Mouse (Mus musculus): ENCODE data around the gene Mpp2. TPM values are rescaled to one million over a fixed set of nuclear protein-coding genes. Genes with fewer than 3 reads are reported as not detected.

The Mpp2 gene
- total RNA-seq, 2 experiments from 2014 or later = 146 to 157 TPM

DNA sequence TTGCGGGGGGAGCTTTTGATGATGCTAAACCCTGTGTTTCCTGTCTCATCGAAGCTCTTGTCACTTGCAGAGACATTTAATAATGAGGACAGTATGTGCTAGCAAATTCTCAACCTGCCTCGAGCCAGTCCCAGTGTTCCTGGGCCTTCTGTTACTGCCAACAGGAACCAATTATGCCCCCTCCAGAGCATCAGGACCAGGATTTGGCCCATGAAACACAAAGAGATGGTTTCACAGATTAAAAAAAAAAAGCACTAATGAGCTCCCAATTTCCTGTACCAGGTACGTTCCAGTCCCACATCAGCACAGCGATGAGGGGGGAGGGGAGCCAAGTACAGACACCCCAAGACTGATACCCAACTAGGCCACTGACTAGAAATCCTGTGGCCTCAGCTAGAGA lies 67.1 kb downstream of the Mpp2 start:
- no peak for DNase-seq (ENCODE audit: extremely low spot score in 1 of 2, low spot score in 2 of 2)
- no peak for TF ChIP-seq CTCF (IDR thresholded peaks at IDR 0.05)
- no peak overlapping the region for H3K4me3 ChIP-seq
- intact Hi-C loops (cut with DNase I) = no loop called here
- H3K27ac ChIP-seq = no peak overlapping the region

DNA sequence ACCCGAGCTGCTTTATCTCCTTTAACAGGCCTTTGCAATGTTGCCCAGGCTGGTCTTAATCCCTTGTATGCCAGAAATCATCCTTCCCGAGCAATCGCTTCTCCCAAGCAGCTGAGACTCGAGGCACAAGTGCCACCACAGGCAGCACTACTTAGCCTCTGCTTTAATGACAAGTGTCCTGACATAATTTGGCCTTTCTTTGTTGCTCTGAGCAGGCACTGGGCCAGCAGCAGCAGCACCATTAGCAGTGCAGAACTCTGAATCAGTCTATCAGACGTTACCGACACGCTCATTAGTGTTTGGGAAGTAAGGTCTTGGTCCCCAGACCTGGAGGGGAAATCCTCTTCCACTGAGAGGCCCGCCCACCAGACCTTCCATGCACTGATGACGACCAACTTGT lies 68.6 kb downstream of the Mpp2 start:
- H3K4me3 ChIP-seq = no peak overlapping the region
- TF ChIP-seq CTCF (IDR thresholded peaks at IDR 0.05) = no peak
- no peak for DNase-seq (ENCODE audit: extremely low spot score in 1 of 2, low spot score in 2 of 2)
- intact Hi-C loops (cut with DNase I) = no loop called here
- no peak overlapping the region for H3K27ac ChIP-seq

DNA sequence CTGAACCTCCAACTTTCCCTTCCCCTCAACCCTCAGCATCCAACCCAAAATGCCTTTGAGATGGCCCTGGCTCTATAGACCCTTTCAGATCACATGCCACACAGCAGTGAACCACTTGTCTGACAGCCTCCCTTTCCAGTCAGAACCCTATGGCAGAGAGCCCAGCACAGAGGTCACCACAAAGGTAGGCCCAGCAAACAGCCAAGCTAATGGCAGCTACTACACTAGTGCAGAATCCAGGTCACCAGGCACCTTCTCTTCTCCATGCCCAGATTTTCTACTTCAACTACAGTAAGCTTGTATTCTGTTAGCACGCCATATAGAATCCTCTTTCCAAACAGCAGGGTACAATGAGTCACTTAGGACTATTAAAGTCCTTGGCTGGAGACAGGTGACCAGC lies 72.2 kb downstream of the Mpp2 start:
- H3K27ac ChIP-seq = no peak overlapping the region
- DNase-seq (ENCODE audit: extremely low spot score in 1 of 2, low spot score in 2 of 2) = no peak
- TF ChIP-seq CTCF (IDR thresholded peaks at IDR 0.05) = no peak
- no peak overlapping the region for H3K4me3 ChIP-seq
- intact Hi-C loops (cut with DNase I) = no loop called here

DNA sequence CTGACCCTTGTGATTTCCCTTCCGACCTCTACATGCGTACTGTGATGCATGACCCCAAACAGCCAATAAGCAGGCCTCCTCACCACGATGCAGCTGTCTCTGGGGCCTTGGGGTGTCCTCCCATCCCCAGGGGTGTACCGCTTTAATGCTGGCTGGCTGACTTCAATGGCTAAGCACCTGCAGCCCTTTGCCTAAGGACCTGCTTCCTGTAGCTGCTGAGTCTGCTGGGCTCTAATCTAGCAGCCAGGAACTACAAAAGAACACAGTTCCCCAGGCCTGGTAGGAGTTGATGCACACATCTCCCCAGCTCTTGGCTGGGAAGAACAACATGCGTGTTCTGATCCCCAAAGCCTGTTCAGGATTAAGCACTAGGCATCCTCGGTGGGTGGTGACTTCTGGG lies 72.8 kb downstream of the Mpp2 start:
- no peak for DNase-seq (ENCODE audit: extremely low spot score in 1 of 2, low spot score in 2 of 2)

DNA sequence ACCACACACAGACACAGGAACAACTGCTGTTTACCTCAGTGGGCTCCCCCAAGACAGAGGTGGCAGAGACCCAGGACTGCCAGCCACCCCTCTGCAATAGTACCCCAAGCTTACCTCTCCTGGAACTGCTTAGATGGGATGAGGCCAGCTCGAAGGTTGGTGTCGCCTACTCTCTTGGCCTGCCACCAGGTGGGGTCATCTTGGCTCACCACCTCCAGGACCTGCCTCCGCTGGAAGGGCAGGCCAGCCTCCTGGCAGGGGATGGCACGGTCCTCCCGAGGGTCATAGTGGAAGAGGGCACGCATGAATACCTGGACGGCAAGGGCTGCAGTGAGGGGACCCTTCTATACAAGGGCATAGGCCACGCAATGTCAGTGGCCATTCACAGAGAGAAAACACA lies 75.1 kb downstream of the Mpp2 start:
- intact Hi-C loops (cut with DNase I) = no loop called here
- Histone ChIP-seq H3K27ac (no peak overlapping the region), H3K4me3 (no peak overlapping the region)
- no peak for DNase-seq (ENCODE audit: extremely low spot score in 1 of 2, low spot score in 2 of 2)
- no peak for TF ChIP-seq CTCF (IDR thresholded peaks at IDR 0.05)

More for the DNA sequence above, 72.8 kb downstream of the Mpp2 start:
- Histone ChIP-seq H3K27ac (no peak overlapping the region), H3K4me3 (no peak overlapping the region)
- intact Hi-C loops (cut with DNase I) = no loop called here
- no peak for TF ChIP-seq CTCF (IDR thresholded peaks at IDR 0.05)

DNA sequence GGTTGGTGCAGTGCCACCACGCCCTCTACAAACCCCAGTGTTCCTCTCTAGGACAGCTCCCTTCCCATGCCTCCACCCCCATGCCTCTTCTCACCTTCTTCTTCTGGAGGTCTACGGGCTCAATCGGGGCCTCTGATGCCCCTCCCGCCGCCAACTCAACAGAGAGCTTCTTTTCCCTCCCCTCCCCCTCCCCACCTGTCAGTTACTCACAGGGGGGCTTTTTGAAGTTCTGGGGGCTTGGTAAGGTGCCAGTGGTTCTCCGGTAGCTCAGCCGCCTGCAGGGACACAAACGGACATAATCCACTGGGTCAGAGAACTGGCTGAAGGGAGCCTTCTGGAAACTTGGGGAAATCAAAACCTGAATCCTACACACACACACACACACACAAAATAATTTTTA lies 76.8 kb downstream of the Mpp2 start:
- no peak for DNase-seq (ENCODE audit: extremely low spot score in 1 of 2, low spot score in 2 of 2)
- intact Hi-C loops (cut with DNase I) = no loop called here
- TF ChIP-seq CTCF (IDR thresholded peaks at IDR 0.05) = no peak
- H3K4me3 ChIP-seq = no peak overlapping the region
- no peak overlapping the region for H3K27ac ChIP-seq

DNA sequence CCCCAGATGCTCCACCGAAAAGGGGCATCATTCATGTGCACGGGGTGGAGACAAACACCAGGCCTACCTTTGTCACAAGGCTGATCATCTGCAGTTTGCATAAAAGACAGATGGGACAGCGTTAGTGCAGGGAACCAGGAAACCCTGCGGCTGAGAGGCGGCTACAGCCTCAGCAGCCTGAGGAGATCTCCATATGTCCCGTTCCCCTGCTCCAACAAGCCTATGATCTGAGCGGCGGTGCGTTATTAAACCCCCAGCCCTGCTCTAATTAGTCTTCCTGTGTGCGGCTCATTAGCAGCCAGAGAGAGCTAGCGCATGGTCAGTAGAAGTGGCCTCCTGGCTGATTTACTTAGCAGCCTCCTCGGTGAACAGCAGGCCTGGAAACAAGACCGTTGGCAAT lies 78.2 kb downstream of the Mpp2 start:
- intact Hi-C loops (cut with DNase I) = no loop called here

DNA sequence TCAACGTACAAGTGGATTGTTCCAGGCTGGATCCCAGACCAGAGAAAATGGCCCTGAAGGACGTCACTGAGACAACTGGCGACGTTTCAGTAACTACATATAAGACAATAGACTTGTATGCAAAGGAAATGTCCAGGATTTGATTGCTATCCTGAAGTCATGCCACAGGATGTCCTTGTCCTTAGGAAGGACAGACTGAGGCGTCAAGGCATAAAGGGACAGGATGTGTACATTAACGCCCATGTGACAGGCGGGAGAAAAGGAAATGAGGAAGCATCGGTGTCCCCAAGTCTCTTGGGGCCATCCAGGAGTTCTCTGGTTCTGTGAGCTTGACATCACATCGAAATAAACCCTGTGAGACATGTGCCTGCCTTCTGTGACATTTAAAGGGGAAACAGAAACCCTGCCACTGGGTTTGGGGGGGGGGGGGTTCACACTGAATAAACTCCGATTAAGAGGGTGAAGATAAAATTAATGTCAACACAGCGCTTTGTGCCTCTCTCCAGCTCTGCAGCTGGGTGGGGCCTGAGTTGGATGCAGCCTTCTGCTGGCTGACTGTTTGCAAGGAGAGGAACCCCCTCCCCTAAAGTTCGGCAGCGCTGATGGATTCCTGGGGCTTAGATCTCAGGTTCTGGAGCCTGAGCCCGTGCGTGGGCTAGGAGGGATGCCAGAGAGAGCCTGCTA lies 79.2 kb downstream of the Mpp2 start:
- Histone ChIP-seq H3K27ac (no peak overlapping the region; the same call in 1 of the 2 replicates), H3K4me3 (no peak overlapping the region)
- no peak for DNase-seq (ENCODE audit: extremely low spot score in 1 of 2, low spot score in 2 of 2)
- intact Hi-C loops (cut with DNase I) = no loop called here
- TF ChIP-seq CTCF (IDR thresholded peaks at IDR 0.05) = no peak

More for the DNA sequence above, 78.2 kb downstream of the Mpp2 start:
- no peak for DNase-seq (ENCODE audit: extremely low spot score in 1 of 2, low spot score in 2 of 2)
- Histone ChIP-seq H3K4me3 (no peak overlapping the region), H3K27ac (peak overlapping the region; percentile 70)
- TF ChIP-seq CTCF (IDR thresholded peaks at IDR 0.05) = no peak

DNA sequence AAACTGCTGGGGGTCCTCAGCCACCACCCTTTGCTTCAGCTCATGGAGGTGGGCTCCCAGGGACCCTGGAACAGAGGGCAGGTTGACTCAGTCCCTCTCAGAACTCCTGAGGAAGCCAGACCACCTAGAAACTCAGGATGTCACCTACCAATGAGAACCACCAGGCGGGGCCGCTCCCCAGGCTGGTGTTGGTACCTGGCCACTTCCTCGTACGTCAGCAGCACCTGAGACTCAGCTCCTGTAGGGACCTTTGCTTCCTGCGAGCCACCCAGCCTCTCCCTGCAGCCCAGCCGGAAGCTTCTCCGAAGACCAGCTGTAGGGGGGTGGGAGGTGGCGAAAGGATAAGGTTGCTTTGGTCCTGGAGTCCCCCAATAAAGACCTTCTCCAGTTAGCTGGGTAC lies 79.9 kb downstream of the Mpp2 start:
- no peak overlapping the region for H3K27ac ChIP-seq
- intact Hi-C loops (cut with DNase I) = no loop called here
- TF ChIP-seq CTCF (IDR thresholded peaks at IDR 0.05) = no peak
- no peak overlapping the region for H3K4me3 ChIP-seq
- DNase-seq (ENCODE audit: extremely low spot score in 1 of 2, low spot score in 2 of 2) = no peak

Other genes starting within 250 kb of the Mpp2 start
- under 1 TPM; 0.50 to 0.91 TPM for gene Meox1, start 194.1 kb downstream of the Mpp2 start, total RNA-seq (2021)
- gene Sost, start 121.5 kb downstream of the Mpp2 start, total RNA-seq (2021) = not detected
- not detected for gene Cfap97d1, start 104.2 kb downstream of the Mpp2 start, total RNA-seq (2021)
- gene Dusp3, start 101.5 kb downstream of the Mpp2 start, total RNA-seq (2021) = 100 to 1,000 TPM; 206 to 220 TPM
- gene Mpp3, start 60.1 kb downstream of the Mpp2 start, total RNA-seq (2021) = 10 to 100 TPM; 94.6 to 98.8 TPM
- gene Cd300lg, start 47.0 kb downstream of the Mpp2 start, total RNA-seq (2021) = not detected
- not detected for gene Ppy, start 12.8 kb upstream of the Mpp2 start, total RNA-seq (2021)
- not detected for gene Pyy, start 19.3 kb upstream of the Mpp2 start, total RNA-seq (2021)
- under 1 TPM in 1 of 2 experiments, not detected in 1; 0.11 TPM for gene Nags, start 57.0 kb upstream of the Mpp2 start, total RNA-seq (2021)
- gene Tmem101, start 67.9 kb upstream of the Mpp2 start, total RNA-seq (2021) = 10 to 100 TPM; 20.8 to 23.0 TPM
- gene Lsm12, start 96.8 kb upstream of the Mpp2 start, total RNA-seq (2021) = 10 to 100 TPM; 55.2 to 58.9 TPM
- 10 to 100 TPM; 62.9 to 69.8 TPM for gene G6pc3, start 101.1 kb upstream of the Mpp2 start, total RNA-seq (2021)
- 100 to 1,000 TPM; 286 to 315 TPM for gene Hdac5, start 141.7 kb upstream of the Mpp2 start, total RNA-seq (2021)
- gene BC030867, start 160.4 kb upstream of the Mpp2 start, total RNA-seq (2021) = 1 to 10 TPM; 1.0 to 2.0 TPM
- gene Asb16, start 180.2 kb upstream of the Mpp2 start, total RNA-seq (2021) = 1 to 10 TPM; 1.2 to 1.4 TPM
- gene Tmub2, start 196.4 kb upstream of the Mpp2 start, total RNA-seq (2021) = 10 to 100 TPM; 66.6 to 74.4 TPM
- gene Atxn7l3, start 208.1 kb upstream of the Mpp2 start, total RNA-seq (2021) = 100 to 1,000 TPM; 236 to 242 TPM
- gene Ubtf, start 231.2 kb upstream of the Mpp2 start, total RNA-seq (2021) = 100 to 1,000 TPM; 131 to 141 TPM

Data from left cerebral cortex, adult 2 months (tissue).